24 mouse cellular contexts compared by ENCODE assay signal in genomic region chr8:124011580-124011979, GRCm38 (mm10). TPM values are rescaled to one million over a fixed set of nuclear protein-coding genes. Genes with fewer than 3 reads are reported as not detected.
DNase-seq lines count a peak whose midpoint lies in the region; ATAC-seq and TF ChIP-seq lines count a peak whose summit lies in the region.
"Had no signal": no experiment of that assay in that cellular context is flagged by ENCODE, and none has a peak within 500 bp of the region (broad histone marks: within the 10 kb centered on the region; RNA-seq: fewer than 3 reads in every experiment).

No protein-coding gene starts in this region.

- intact Hi-C loops in heart, adult 2 months (cut with DNase I), result no loop called here
- intact Hi-C loops in heart, postnatal 25 days (cut with DNase I), result no loop called here

- peaks cover 3% of the 10 kb centered on the region for H3K4me1 ChIP-seq in heart, adult 2 months (ENCODE audit: control insufficient read depth, insufficient read depth, low read length)
- peaks cover 15% of the 10 kb centered on the region for H3K4me1 ChIP-seq in heart, embryonic 10.5 days
- peaks cover 5% of the 10 kb centered on the region; the same call in 1 of the 2 replicates for H3K4me1 ChIP-seq in heart, embryonic 15.5 days (replicated peaks)
- H3K4me1 ChIP-seq in liver, embryonic 14.5 days (replicated peaks; ENCODE audit: control insufficient read depth in 2 of 2, insufficient read depth in 2 of 2, low read length in 1 of 2), result peaks cover 30 to 37% of the 10 kb centered on the region in 2 experiments
- peaks cover 17% of the 10 kb centered on the region for H3K4me1 ChIP-seq in liver, postnatal 0 days (ENCODE audit: insufficient read depth)
- H3K4me1 ChIP-seq: forebrain, embryonic 13.5 days; limb, embryonic 13.5 days had no signal

- H3K27me3 ChIP-seq in heart, adult 2 months (ENCODE audit: control insufficient read depth, insufficient read depth, low read length), result no peaks in the 10 kb centered on the region
- H3K27me3 ChIP-seq in heart, embryonic 10.5 days (ENCODE audit: insufficient read depth, poor library complexity, severe bottlenecking), result no peaks in the 10 kb centered on the region
- no peaks in the 10 kb centered on the region for H3K27me3 ChIP-seq in heart, embryonic 15.5 days
- no peaks in the 10 kb centered on the region for H3K27me3 ChIP-seq in liver, embryonic 14.5 days (ENCODE audit: control insufficient read depth, insufficient read depth, low read length)
- H3K27me3 ChIP-seq in liver, postnatal 0 days (ENCODE audit: insufficient read depth, low read length), result no peaks in the 10 kb centered on the region
- H3K27me3 ChIP-seq: CH12.LX; forebrain, embryonic 13.5 days; intestine, embryonic 15.5 days; limb, embryonic 13.5 days had no signal

- ATAC-seq in heart, embryonic 15.5 days (replicated peaks; ENCODE audit: insufficient number of reproducible peaks, insufficient read depth, low FRiP score, low read depth), result no peak
- no peak for ATAC-seq in liver, embryonic 14.5 days (ENCODE audit: insufficient read depth)
- ATAC-seq in liver, postnatal 0 days, result no peak
- ATAC-seq: forebrain, embryonic 13.5 days; hindbrain, embryonic 16.5 days; intestine, embryonic 15.5 days had no signal

- H3K4me3 ChIP-seq in heart, adult 2 months, result no peak overlapping the region
- no peak overlapping the region for H3K4me3 ChIP-seq in heart, embryonic 10.5 days
- no peak overlapping the region for H3K4me3 ChIP-seq in heart, embryonic 15.5 days
- H3K4me3 ChIP-seq in liver, embryonic 14.5 days (ENCODE audit: insufficient read depth in 1 of 2, low read depth in 2 of 2, low read length in 2 of 2), result no peak overlapping the region
- no peak overlapping the region for H3K4me3 ChIP-seq in liver, postnatal 0 days (ENCODE audit: low read depth, low read length)
- H3K4me3 ChIP-seq: forebrain, embryonic 13.5 days; intestine, embryonic 15.5 days; limb, embryonic 13.5 days had no signal

- no peaks in the 10 kb centered on the region; the same call in 1 of the 2 replicates for H3K36me3 ChIP-seq in heart, adult 2 months (ENCODE audit: control insufficient read depth, insufficient read depth, low read length)
- H3K36me3 ChIP-seq in heart, embryonic 10.5 days, result peaks cover 35% of the 10 kb centered on the region
- H3K36me3 ChIP-seq in heart, embryonic 15.5 days, result peaks cover 30% of the 10 kb centered on the region
- peaks cover 29% of the 10 kb centered on the region for H3K36me3 ChIP-seq in liver, embryonic 14.5 days (replicated peaks; ENCODE audit: control insufficient read depth, insufficient read depth, low read depth)
- peaks cover 33% of the 10 kb centered on the region for H3K36me3 ChIP-seq in liver, postnatal 0 days (replicated peaks; ENCODE audit: insufficient read depth, low read length)

- no peaks in the 10 kb centered on the region for H3K9me3 ChIP-seq in heart, embryonic 10.5 days
- H3K9me3 ChIP-seq in heart, embryonic 15.5 days (replicated peaks), result no peaks in the 10 kb centered on the region
- no peaks in the 10 kb centered on the region for H3K9me3 ChIP-seq in liver, embryonic 14.5 days (ENCODE audit: control insufficient read depth, low read length)
- no peaks in the 10 kb centered on the region for H3K9me3 ChIP-seq in liver, postnatal 0 days (ENCODE audit: low read length)
- H3K9me3 ChIP-seq: forebrain, embryonic 13.5 days; intestine, embryonic 15.5 days; limb, embryonic 13.5 days had no signal

- 49% methylated on average over 3 of the region's 3 CpGs for WGBS in heart, adult 2 months
- 43% methylated on average over 3 of the region's 3 CpGs for WGBS in heart, embryonic 10.5 days
- WGBS in heart, embryonic 15.5 days, result 41% methylated on average over 3 of the region's 3 CpGs
- WGBS in liver, embryonic 14.5 days (ENCODE audit: insufficient replicate concordance), result 18% methylated on average over 3 of the region's 3 CpGs
- 38% methylated on average over 3 of the region's 3 CpGs for WGBS in liver, postnatal 0 days (ENCODE audit: insufficient replicate concordance)

- no peak overlapping the region for H3K9ac ChIP-seq in heart, adult 2 months (ENCODE audit: low read depth, low read length)
- no peak overlapping the region for H3K9ac ChIP-seq in heart, embryonic 15.5 days
- H3K9ac ChIP-seq in liver, embryonic 14.5 days (replicated peaks), result peak overlapping the region; percentile 27; the same call in 1 of the 2 replicates
- no peak overlapping the region for H3K9ac ChIP-seq in liver, postnatal 0 days (replicated peaks)
- H3K9ac ChIP-seq: forebrain, embryonic 13.5 days; intestine, embryonic 15.5 days; limb, embryonic 13.5 days had no signal

- TF ChIP-seq POLR2A in heart, adult 2 months (IDR thresholded peaks at IDR 0.05; ENCODE audit: insufficient read depth, low read depth, low read length), result no peak

- no peak for TF ChIP-seq EP300 in heart, adult 2 months (IDR thresholded peaks at IDR 0.05; ENCODE audit: insufficient read depth, low read depth, low read length)
- TF ChIP-seq EP300 in liver, embryonic 14.5 days (IDR thresholded peaks at IDR 0.05; ENCODE audit: low read depth), result no peak
- TF ChIP-seq EP300 in liver, postnatal 0 days (IDR thresholded peaks at IDR 0.05; ENCODE audit: low read depth), result no peak

- H3K4me2 ChIP-seq in heart, embryonic 15.5 days, result 0 out of 2 replicates have a peak overlapping the region, but pooled peaks have one; percentile 1
- peak overlapping the region; percentile 37 for H3K4me2 ChIP-seq in liver, embryonic 14.5 days (ENCODE audit: low read depth)
- no peak overlapping the region for H3K4me2 ChIP-seq in liver, postnatal 0 days (ENCODE audit: low read depth, low read length)
- H3K4me2 ChIP-seq: forebrain, embryonic 13.5 days; intestine, embryonic 15.5 days; limb, embryonic 13.5 days had no signal

- H3K27ac ChIP-seq in heart, adult 2 months, result peak overlapping the region; percentile 41
- no peak overlapping the region for H3K27ac ChIP-seq in heart, embryonic 10.5 days
- peak overlapping the region; percentile 71 for H3K27ac ChIP-seq in heart, embryonic 15.5 days
- no peak overlapping the region; the same call in 1 of the 2 replicates for H3K27ac ChIP-seq in liver, embryonic 14.5 days
- no peak overlapping the region for H3K27ac ChIP-seq in liver, postnatal 0 days (ENCODE audit: low read depth)
- H3K27ac ChIP-seq: forebrain, embryonic 13.5 days; intestine, embryonic 15.5 days; limb, embryonic 13.5 days had no signal

- no peak for DNase-seq in heart, adult 2 months
- no peak for DNase-seq in heart, embryonic 10.5 days (ENCODE audit: low spot score)
- no peak for DNase-seq in heart, postnatal 25 days (ENCODE audit: low spot score)
- DNase-seq in liver, embryonic 14.5 days (ENCODE audit: low read depth in 3 of 3, low spot score in 3 of 3), result no peak
- DNase-seq in liver, postnatal 0 days, result no peak
- DNase-seq in gastrocnemius, adult 18-20 months (ENCODE audit: low spot score), result no peak
- DNase-seq in lung, postnatal 10 days, result no peak
- DNase-seq: adrenal gland, postnatal 10 days; cerebellum, adult 8-10 months; cerebellum, postnatal 36 days; gastrocnemius, postnatal 14 days; kidney, adult 2 months; kidney, postnatal 36 days; lung, adult 2 months; lung, postnatal 14 days; midbrain, embryonic 14.5 days; thymus, adult 2 months; thymus, postnatal 4 days had no signal

- no peak for TF ChIP-seq CTCF in heart, adult 2 months (IDR thresholded peaks at IDR 0.05)
- no peak for TF ChIP-seq CTCF in liver, embryonic 14.5 days (IDR thresholded peaks at IDR 0.05; ENCODE audit: low read depth)
- no peak for TF ChIP-seq CTCF in liver, postnatal 0 days (IDR thresholded peaks at IDR 0.05; ENCODE audit: low read depth)

- H3K79me2 ChIP-seq in heart, adult 2 months (replicated peaks; ENCODE audit: control insufficient read depth, insufficient read depth, low read length), result 0 out of 2 replicates have a peak, but pooled peaks cover 4% of the 10 kb centered on the region

RNA-seq across cellular contexts. Expression of gene Taf5l, which starts 9.6 kb away (rescaled TPM):
- 10 to 100 TPM; 12.0 to 13.2 TPM for total RNA-seq in heart, adult 2 months (2021)
- 17.7 and 23.5 TPM in 2 replicates for polyA plus RNA-seq in heart, adult 2 months (2012; rRNA removed)
- polyA plus RNA-seq in heart, embryonic 10.5 days (2016; fragmentation: Nextera tagmentation; extraction: Ambion mirVana), result 37.4 and 40.4 TPM in 2 replicates
- polyA plus RNA-seq in heart, embryonic 15.5 days (2015; fragmentation: Nextera tagmentation; extraction: Ambion mirVana), result 20.3 and 28.9 TPM in 2 replicates
- 10 to 100 TPM; 15.0 TPM for total RNA-seq in heart, postnatal 25 days (2021)
- polyA plus RNA-seq in liver, embryonic 14.5 days (2012; rRNA removed), result 21.1 and 21.2 TPM in 2 replicates
- polyA plus RNA-seq in liver, embryonic 14.5 days (2014; fragmentation: Nextera tagmentation; extraction: Ambion mirVana), result 28.7 and 32.6 TPM in 2 replicates
- 15.0 and 15.1 TPM in 2 replicates for polyA plus RNA-seq in liver, postnatal 0 days (2015; fragmentation: Nextera tagmentation; extraction: Ambion mirVana)
- 10 to 100 TPM; 11.9 to 13.8 TPM for total RNA-seq in gastrocnemius, adult 18-20 months (2021)

RNA-seq across cellular contexts. Expression of gene Urb2, which starts 9.7 kb away (rescaled TPM):
- 1 to 10 TPM; 6.2 to 6.3 TPM for total RNA-seq in heart, adult 2 months (2021)
- polyA plus RNA-seq in heart, adult 2 months (2012; rRNA removed), result 2.6 and 3.5 TPM in 2 replicates
- 6.1 and 6.9 TPM in 2 replicates for polyA plus RNA-seq in heart, embryonic 10.5 days (2016; fragmentation: Nextera tagmentation; extraction: Ambion mirVana)
- polyA plus RNA-seq in heart, embryonic 15.5 days (2015; fragmentation: Nextera tagmentation; extraction: Ambion mirVana), result 2.3 and 3.5 TPM in 2 replicates
- 1 to 10 TPM; 5.4 to 6.1 TPM for total RNA-seq in heart, postnatal 25 days (2021)
- 4.3 and 4.9 TPM in 2 replicates for polyA plus RNA-seq in liver, embryonic 14.5 days (2012; rRNA removed)
- 2.9 and 3.6 TPM in 2 replicates for polyA plus RNA-seq in liver, embryonic 14.5 days (2014; fragmentation: Nextera tagmentation; extraction: Ambion mirVana)
- polyA plus RNA-seq in liver, postnatal 0 days (2015; fragmentation: Nextera tagmentation; extraction: Ambion mirVana), result 1.2 TPM in 2 replicates
- 1 to 10 TPM; 5.3 to 6.3 TPM for total RNA-seq in gastrocnemius, adult 18-20 months (2021)

RNA-seq across cellular contexts. Expression of gene Abcb10, which starts 28.7 kb away (rescaled TPM):
- total RNA-seq in heart, adult 2 months (2021), result 10 to 100 TPM; 40.2 to 44.2 TPM
- 19.1 and 27.6 TPM in 2 replicates for polyA plus RNA-seq in heart, adult 2 months (2012; rRNA removed)
- 41.6 and 47.7 TPM in 2 replicates for polyA plus RNA-seq in heart, embryonic 10.5 days (2016; fragmentation: Nextera tagmentation; extraction: Ambion mirVana)
- polyA plus RNA-seq in heart, embryonic 15.5 days (2015; fragmentation: Nextera tagmentation; extraction: Ambion mirVana), result 17.1 and 20.6 TPM in 2 replicates
- 10 to 100 TPM; 43.9 to 48.0 TPM for total RNA-seq in heart, postnatal 25 days (2021)
- 71.8 and 83.0 TPM in 2 replicates for polyA plus RNA-seq in liver, embryonic 14.5 days (2012; rRNA removed)
- 129 and 144 TPM in 2 replicates for polyA plus RNA-seq in liver, embryonic 14.5 days (2014; fragmentation: Nextera tagmentation; extraction: Ambion mirVana)
- 46.2 and 53.3 TPM in 2 replicates for polyA plus RNA-seq in liver, postnatal 0 days (2015; fragmentation: Nextera tagmentation; extraction: Ambion mirVana)
- total RNA-seq in gastrocnemius, adult 18-20 months (2021), result 10 to 100 TPM; 16.5 to 17.5 TPM

Comparison
In these comparisons a context has a peak if more than half of its experiments do, and no peak if none do; other contexts are left out.
1. H3K27ac ChIP-seq: peak in heart, adult 2 months (single experiment) and heart, embryonic 15.5 days (single experiment); none in heart, embryonic 10.5 days (single experiment), liver, embryonic 14.5 days (single experiment) and liver, postnatal 0 days (single experiment).